Mouse (Mus musculus): Measurements from ENCODE around the gene Tnfsf11. TPM values are rescaled to one million over a fixed set of nuclear protein-coding genes. Genes with fewer than 3 reads are reported as not detected.
A peak's percentile ranks its signal among the peaks of the same experiment; 100 is the strongest.

The Tnfsf11 gene
- polyA plus RNA-seq, 1 experiment from 2014 or later = 3.1 TPM

GRCm38 (mm10) chr14:78317623-78318022 lies 9.8 kb upstream of the Tnfsf11 start:
- no peak for DNase-seq (ENCODE audit: low spot score)
- ATAC-seq (ENCODE audit: low read depth) = no peak
- 79% methylated on average over 5 of the region's 5 CpGs for WGBS
- Histone ChIP-seq H3K36me3 (ENCODE audit: control insufficient read depth, insufficient read depth, low read length) (no peaks in the 10 kb centered on the region), H3K4me3 (ENCODE audit: low read depth, low read length) (no peak overlapping the region), H3K27ac (replicated peaks; ENCODE audit: low read depth, low read length) (no peak overlapping the region), H3K4me2 (ENCODE audit: low read depth, low read length) (no peak overlapping the region), H3K27me3 (replicated peaks; ENCODE audit: control insufficient read depth, insufficient read depth, low read length) (no peaks in the 10 kb centered on the region), H3K9me3 (ENCODE audit: control insufficient read depth, low read length) (no peaks in the 10 kb centered on the region), H3K4me1 (ENCODE audit: control insufficient read depth, insufficient read depth, low read length) (no peaks in the 10 kb centered on the region), H3K9ac (ENCODE audit: low read depth, low read length) (no peak overlapping the region)

GRCm38 (mm10) chr14:78300914-78301313 lies 6.9 kb downstream of the Tnfsf11 start:
- Histone ChIP-seq H3K4me2 (ENCODE audit: low read depth, low read length) (no peak overlapping the region), H3K9ac (ENCODE audit: low read depth, low read length) (no peak overlapping the region), H3K27me3 (replicated peaks; ENCODE audit: control insufficient read depth, insufficient read depth, low read length) (peaks cover 6% of the 10 kb centered on the region; the same call in 1 of the 2 replicates), H3K27ac (replicated peaks; ENCODE audit: low read depth, low read length) (no peak overlapping the region), H3K36me3 (ENCODE audit: control insufficient read depth, insufficient read depth, low read length) (no peaks in the 10 kb centered on the region), H3K4me3 (ENCODE audit: low read depth, low read length) (no peak overlapping the region), H3K4me1 (ENCODE audit: control insufficient read depth, insufficient read depth, low read length) (no peaks in the 10 kb centered on the region), H3K9me3 (ENCODE audit: control insufficient read depth, low read length) (no peaks in the 10 kb centered on the region)
- ATAC-seq (ENCODE audit: low read depth) (no peak), DNase-seq (ENCODE audit: low spot score) (no peak)
- WGBS = 81% methylated on average over 3 of the region's 3 CpGs

DNA sequence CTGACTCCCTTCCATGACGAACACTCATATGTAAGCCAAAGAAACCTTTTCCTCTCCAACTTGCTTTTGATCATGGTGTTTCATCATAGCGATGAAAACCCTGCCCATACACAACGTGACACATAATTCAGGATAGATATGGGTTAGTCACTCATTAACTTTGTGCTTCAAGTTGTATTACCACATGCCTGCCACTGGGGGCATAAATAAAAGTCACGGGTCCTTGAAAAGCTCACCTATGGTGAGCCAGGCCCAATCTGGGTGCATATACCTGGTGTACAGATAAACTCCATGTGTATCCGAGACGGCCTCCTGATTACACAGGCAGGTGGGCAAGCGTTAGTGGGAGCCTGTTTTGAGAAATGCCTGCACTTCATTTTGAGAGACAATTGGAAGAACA lies 15.2 kb downstream of the Tnfsf11 start:
- H3K36me3 ChIP-seq (ENCODE audit: control insufficient read depth, insufficient read depth, low read length) = no peaks in the 10 kb centered on the region
- no peaks in the 10 kb centered on the region for H3K4me1 ChIP-seq (ENCODE audit: control insufficient read depth, insufficient read depth, low read length)
- H3K27ac ChIP-seq (replicated peaks; ENCODE audit: low read depth, low read length) = no peak overlapping the region
- WGBS = 90% methylated on average over 7 of the region's 7 CpGs
- H3K9ac ChIP-seq (ENCODE audit: low read depth, low read length) = no peak overlapping the region
- DNase-seq (ENCODE audit: low spot score) (no peak), ATAC-seq (ENCODE audit: low read depth) (no peak)
- no peaks in the 10 kb centered on the region; the same call in 1 of the 2 replicates for H3K9me3 ChIP-seq (ENCODE audit: control insufficient read depth, low read length)
- H3K4me2 ChIP-seq (ENCODE audit: low read depth, low read length) = no peak overlapping the region
- H3K4me3 ChIP-seq (ENCODE audit: low read depth, low read length) = no peak overlapping the region
- H3K27me3 ChIP-seq (replicated peaks; ENCODE audit: control insufficient read depth, insufficient read depth, low read length) = 0 out of 2 replicates have a peak, but pooled peaks cover 5% of the 10 kb centered on the region

GRCm38 (mm10) chr14:78289912-78290523 lies 17.8 kb downstream of the Tnfsf11 start:
- H3K4me3 ChIP-seq (ENCODE audit: low read depth, low read length) = no peak overlapping the region
- no peaks in the 10 kb centered on the region; the same call in 1 of the 2 replicates for H3K9me3 ChIP-seq (ENCODE audit: control insufficient read depth, low read length)
- no peak overlapping the region for H3K27ac ChIP-seq (replicated peaks; ENCODE audit: low read depth, low read length)
- H3K4me2 ChIP-seq (ENCODE audit: low read depth, low read length) = no peak overlapping the region
- H3K4me1 ChIP-seq (ENCODE audit: control insufficient read depth, insufficient read depth, low read length) = no peaks in the 10 kb centered on the region
- DNase-seq (ENCODE audit: low spot score) (no peak), ATAC-seq (ENCODE audit: low read depth) (no peak)
- no peak overlapping the region for H3K9ac ChIP-seq (ENCODE audit: low read depth, low read length)
- WGBS = 74% methylated on average over 9 of the region's 9 CpGs
- 0 out of 2 replicates have a peak, but pooled peaks cover 5% of the 10 kb centered on the region for H3K27me3 ChIP-seq (replicated peaks; ENCODE audit: control insufficient read depth, insufficient read depth, low read length)
- no peaks in the 10 kb centered on the region for H3K36me3 ChIP-seq (ENCODE audit: control insufficient read depth, insufficient read depth, low read length)

GRCm38 (mm10) chr14:78288903-78289302 lies 18.9 kb downstream of the Tnfsf11 start:
- Histone ChIP-seq H3K36me3 (ENCODE audit: control insufficient read depth, insufficient read depth, low read length) (no peaks in the 10 kb centered on the region), H3K4me2 (ENCODE audit: low read depth, low read length) (no peak overlapping the region), H3K27ac (replicated peaks; ENCODE audit: low read depth, low read length) (no peak overlapping the region), H3K27me3 (replicated peaks; ENCODE audit: control insufficient read depth, insufficient read depth, low read length) (0 out of 2 replicates have a peak, but pooled peaks cover 5% of the 10 kb centered on the region), H3K9me3 (ENCODE audit: control insufficient read depth, low read length) (no peaks in the 10 kb centered on the region; the same call in 1 of the 2 replicates), H3K9ac (ENCODE audit: low read depth, low read length) (no peak overlapping the region), H3K4me3 (ENCODE audit: low read depth, low read length) (no peak overlapping the region), H3K4me1 (ENCODE audit: control insufficient read depth, insufficient read depth, low read length) (no peaks in the 10 kb centered on the region)
- WGBS = 34% methylated on average over 5 of the region's 5 CpGs
- DNase-seq (ENCODE audit: low spot score) (peak; percentile 42), ATAC-seq (ENCODE audit: low read depth) (peak; percentile 83; the same call in 1 of the 2 replicates)

DNA sequence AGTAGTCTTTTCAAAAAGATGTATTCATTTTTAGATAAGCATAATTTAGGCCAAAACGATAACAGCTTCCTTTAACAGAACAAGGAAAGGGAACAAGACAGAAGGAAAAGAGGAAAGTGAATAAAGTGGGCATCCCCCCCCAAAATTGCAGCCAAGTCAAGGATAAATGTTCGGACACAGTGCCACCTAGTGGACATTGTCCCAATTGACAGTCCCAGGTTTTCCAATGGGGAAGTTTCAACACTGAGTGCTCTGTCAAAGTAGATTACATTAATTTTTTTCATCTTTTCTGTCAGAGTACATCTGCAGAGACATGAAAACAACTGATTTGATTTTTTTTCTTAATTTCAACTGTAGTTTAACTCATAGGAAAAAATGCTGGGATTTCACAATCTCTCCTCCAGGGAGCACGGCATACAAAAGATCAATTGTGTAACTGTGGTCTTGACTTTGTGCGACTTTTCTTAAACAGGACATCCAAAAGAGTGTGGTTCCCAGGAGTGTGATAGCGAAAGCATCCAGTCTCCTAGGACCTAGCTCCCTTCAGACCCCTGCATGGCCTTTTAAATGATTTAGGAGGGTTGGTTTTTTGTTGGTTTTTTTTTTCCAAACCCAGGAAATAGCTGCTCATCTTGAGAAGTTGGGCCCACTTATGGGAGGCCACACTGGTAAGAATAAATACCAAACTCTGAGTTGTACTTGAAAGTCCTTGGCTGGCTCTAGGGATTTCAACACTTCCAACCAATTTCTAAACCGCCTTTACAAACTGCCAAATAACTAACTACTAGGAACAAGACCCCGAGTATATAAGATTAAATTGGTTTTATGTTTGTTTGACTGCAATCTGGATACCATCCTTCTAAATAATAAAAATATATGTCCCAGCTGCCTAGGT lies 19.7 kb downstream of the Tnfsf11 start:
- H3K27me3 ChIP-seq (replicated peaks; ENCODE audit: control insufficient read depth, insufficient read depth, low read length) = 0 out of 2 replicates have a peak, but pooled peaks cover 5% of the 10 kb centered on the region

DNA sequence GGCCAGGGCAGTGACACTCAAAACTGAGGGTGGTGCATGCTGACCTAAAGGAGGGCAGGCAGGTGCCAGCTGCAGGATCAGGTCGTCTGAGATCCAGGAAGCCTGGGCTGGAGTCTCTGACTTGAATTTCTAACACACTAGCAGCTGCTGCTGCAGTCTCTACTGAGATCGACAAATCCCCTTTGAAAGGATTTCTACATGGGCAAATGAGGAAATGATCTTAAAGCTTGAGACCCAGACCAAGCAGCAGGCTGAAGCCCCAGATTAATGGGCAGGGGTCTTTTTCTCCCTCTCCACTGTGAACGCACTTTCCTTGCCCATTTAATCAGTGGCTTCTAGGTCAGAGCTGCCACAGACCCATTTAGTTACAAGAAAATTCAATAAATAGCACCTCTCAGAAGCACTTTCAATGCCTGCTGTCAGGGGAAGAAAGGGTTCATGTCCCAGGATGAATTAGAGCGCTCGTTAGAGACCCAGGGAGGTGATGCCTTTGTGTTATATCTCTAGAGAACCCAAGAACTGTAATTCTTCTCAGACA lies 21.8 kb downstream of the Tnfsf11 start:
- DNase-seq (ENCODE audit: low spot score) (no peak), ATAC-seq (ENCODE audit: low read depth) (no peak)
- H3K9ac ChIP-seq (ENCODE audit: low read depth, low read length) = no peak overlapping the region
- H3K4me1 ChIP-seq (ENCODE audit: control insufficient read depth, insufficient read depth, low read length) = 0 out of 2 replicates have a peak, but pooled peaks cover 4% of the 10 kb centered on the region
- H3K4me2 ChIP-seq (ENCODE audit: low read depth, low read length) = no peak overlapping the region
- H3K36me3 ChIP-seq (ENCODE audit: control insufficient read depth, insufficient read depth, low read length) = no peaks in the 10 kb centered on the region
- 60% methylated on average over 5 of the region's 5 CpGs for WGBS
- H3K27ac ChIP-seq (replicated peaks; ENCODE audit: low read depth, low read length) = no peak overlapping the region
- H3K9me3 ChIP-seq (ENCODE audit: control insufficient read depth, low read length) = no peaks in the 10 kb centered on the region
- H3K4me3 ChIP-seq (ENCODE audit: low read depth, low read length) = no peak overlapping the region
- 0 out of 2 replicates have a peak, but pooled peaks cover 5% of the 10 kb centered on the region for H3K27me3 ChIP-seq (replicated peaks; ENCODE audit: control insufficient read depth, insufficient read depth, low read length)

More for the DNA sequence above, 19.7 kb downstream of the Tnfsf11 start:
- DNase-seq (ENCODE audit: low spot score) (peak; percentile 60), ATAC-seq (ENCODE audit: low read depth) (no peak)
- Histone ChIP-seq H3K36me3 (ENCODE audit: control insufficient read depth, insufficient read depth, low read length) (no peaks in the 10 kb centered on the region), H3K9me3 (ENCODE audit: control insufficient read depth, low read length) (no peaks in the 10 kb centered on the region), H3K27ac (replicated peaks; ENCODE audit: low read depth, low read length) (no peak overlapping the region), H3K4me1 (ENCODE audit: control insufficient read depth, insufficient read depth, low read length) (0 out of 2 replicates have a peak, but pooled peaks cover 3% of the 10 kb centered on the region), H3K9ac (ENCODE audit: low read depth, low read length) (no peak overlapping the region), H3K4me2 (ENCODE audit: low read depth, low read length) (no peak overlapping the region), H3K4me3 (ENCODE audit: low read depth, low read length) (no peak overlapping the region)
- 35% methylated on average over 7 of the region's 7 CpGs for WGBS

DNA sequence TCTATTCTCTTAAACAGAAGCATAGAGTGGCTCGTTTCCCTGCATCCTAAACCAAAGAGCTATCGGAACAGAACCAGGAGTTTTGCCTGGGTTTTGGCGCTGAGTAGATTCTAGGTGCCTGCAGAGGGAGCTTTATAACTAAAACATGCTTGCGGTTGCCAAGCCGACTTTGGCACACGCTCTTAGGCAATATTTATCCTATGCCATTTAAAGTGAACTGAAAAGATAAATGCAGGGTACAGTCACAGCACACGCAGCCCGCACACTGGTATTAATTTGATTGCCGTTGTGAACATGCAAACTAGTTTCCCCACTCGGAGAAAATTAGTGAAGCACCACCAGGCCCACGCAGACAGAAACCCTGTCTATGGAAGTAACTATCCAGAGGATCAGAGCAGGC lies 25.4 kb downstream of the Tnfsf11 start:
- Histone ChIP-seq H3K36me3 (ENCODE audit: control insufficient read depth, insufficient read depth, low read length) (no peaks in the 10 kb centered on the region), H3K9ac (ENCODE audit: low read depth, low read length) (no peak overlapping the region), H3K4me2 (ENCODE audit: low read depth, low read length) (no peak overlapping the region), H3K9me3 (ENCODE audit: control insufficient read depth, low read length) (no peaks in the 10 kb centered on the region), H3K4me3 (ENCODE audit: low read depth, low read length) (no peak overlapping the region), H3K27ac (replicated peaks; ENCODE audit: low read depth, low read length) (no peak overlapping the region), H3K27me3 (replicated peaks; ENCODE audit: control insufficient read depth, insufficient read depth, low read length) (no peaks in the 10 kb centered on the region), H3K4me1 (ENCODE audit: control insufficient read depth, insufficient read depth, low read length) (0 out of 2 replicates have a peak, but pooled peaks cover 4% of the 10 kb centered on the region)
- peak; percentile 50 for DNase-seq (ENCODE audit: low spot score)
- WGBS = 68% methylated on average over 11 of the region's 11 CpGs
- no peak for ATAC-seq (ENCODE audit: low read depth)

Measured in embryonic facial prominence, embryonic 14.5 days (tissue).